Mouse (Mus musculus): ENCODE measurements around the gene Zfp607b. TPM values are rescaled to one million over a fixed set of nuclear protein-coding genes. Genes with fewer than 3 reads are reported as not detected.

Zfp607b gene
- polyA plus RNA-seq, 1 experiment = 1.6 TPM

GRCm38 (mm10) chr7:27735457-27735856 is 46.3 kb downstream of the Zfp607b start:
- TF ChIP-seq CTCF (IDR thresholded peaks at IDR 0.05; ENCODE audit: low read depth, low read length) (no peak), EP300 (IDR thresholded peaks at IDR 0.05; ENCODE audit: insufficient read depth, low read depth, low read length) (no peak), POLR2A (IDR thresholded peaks at IDR 0.05; ENCODE audit: insufficient read depth, low read length) (no peak)
- Histone ChIP-seq H3K36me3 (ENCODE audit: control insufficient read depth, insufficient read depth, low read length, poor library complexity, severe bottlenecking) (peaks cover 12% of the 10 kb centered on the region), H3K4me3 (ENCODE audit: low read depth, low read length) (no peak overlapping the region), H3K4me1 (ENCODE audit: control insufficient read depth, insufficient read depth, low read length) (peaks cover 3% of the 10 kb centered on the region), H3K9ac (ENCODE audit: low read depth, poor library complexity, severe bottlenecking) (no peak overlapping the region), H3K27ac (ENCODE audit: insufficient read depth, low read length) (no peak overlapping the region), H3K9me3 (replicated peaks; ENCODE audit: control insufficient read depth, insufficient read depth, low read length, poor library complexity, severe bottlenecking) (no peaks in the 10 kb centered on the region), H3K27me3 (ENCODE audit: control insufficient read depth, insufficient read depth, low read length, poor library complexity, severe bottlenecking) (no peaks in the 10 kb centered on the region)

Other genes with a start within 250 kb of the Zfp607b start
- 6.0 and 7.3 TPM in 2 replicates for gene Sptbn4, start 241.7 kb upstream of the Zfp607b start, polyA plus RNA-seq (2011; ENCODE audit: insufficient read depth, insufficient read length, low read depth, missing spikeins)
- 44.1 and 44.3 TPM in 2 replicates for gene Blvrb, start 241.4 kb upstream of the Zfp607b start, polyA plus RNA-seq (2011; ENCODE audit: insufficient read depth, insufficient read length, low read depth, missing spikeins)
- 10.9 and 11.8 TPM in 2 replicates for gene Sertad3, start 215.6 kb upstream of the Zfp607b start, polyA plus RNA-seq (2011; ENCODE audit: insufficient read depth, insufficient read length, low read depth, missing spikeins)
- gene Sertad1, start 202.4 kb upstream of the Zfp607b start, polyA plus RNA-seq (2011; ENCODE audit: insufficient read depth, insufficient read length, low read depth, missing spikeins) = 8.0 and 8.9 TPM in 2 replicates
- 4.2 and 5.7 TPM in 2 replicates for gene Prx, start 190.0 kb upstream of the Zfp607b start, polyA plus RNA-seq (2011; ENCODE audit: insufficient read depth, insufficient read length, low read depth, missing spikeins)
- 1.4 and 1.5 TPM in 2 replicates for gene Hipk4, start 166.1 kb upstream of the Zfp607b start, polyA plus RNA-seq (2011; ENCODE audit: insufficient read depth, insufficient read length, low read depth, missing spikeins)
- 50.8 and 72.8 TPM in 2 replicates for gene Pld3, start 136.1 kb upstream of the Zfp607b start, polyA plus RNA-seq (2011; ENCODE audit: insufficient read depth, insufficient read length, low read depth, missing spikeins)
- gene 2310022A10Rik, start 136.1 kb upstream of the Zfp607b start, polyA plus RNA-seq (2011; ENCODE audit: insufficient read depth, insufficient read length, low read depth, missing spikeins) = 36.1 and 36.7 TPM in 2 replicates
- 38.7 and 39.8 TPM in 2 replicates for gene Akt2, start 97.8 kb upstream of the Zfp607b start, polyA plus RNA-seq (2011; ENCODE audit: insufficient read depth, insufficient read length, low read depth, missing spikeins)
- gene Ttc9b, start 35.4 kb upstream of the Zfp607b start, polyA plus RNA-seq (2011; ENCODE audit: insufficient read depth, insufficient read length, low read depth, missing spikeins) = 0.65 TPM in 1 of 2 replicates, not detected in the other
- 13.5 and 16.5 TPM in 2 replicates for gene Map3k10, start 14.7 kb upstream of the Zfp607b start, polyA plus RNA-seq (2011; ENCODE audit: insufficient read depth, insufficient read length, low read depth, missing spikeins)
- 18.5 and 24.0 TPM in 2 replicates for gene Zfp60, start 42.0 kb downstream of the Zfp607b start, polyA plus RNA-seq (2011; ENCODE audit: insufficient read depth, insufficient read length, low read depth, missing spikeins)
- 7.3 and 9.3 TPM in 2 replicates for gene Zfp626, start 117.9 kb downstream of the Zfp607b start, polyA plus RNA-seq (2011; ENCODE audit: insufficient read depth, insufficient read length, low read depth, missing spikeins)
- gene Zfp59, start 149.3 kb downstream of the Zfp607b start, polyA plus RNA-seq (2011; ENCODE audit: insufficient read depth, insufficient read length, low read depth, missing spikeins) = 7.0 and 7.7 TPM in 2 replicates
- gene Zfp607a, start 168.2 kb downstream of the Zfp607b start, polyA plus RNA-seq (2011; ENCODE audit: insufficient read depth, insufficient read length, low read depth, missing spikeins) = 1.8 and 2.0 TPM in 2 replicates
- 5.8 and 8.7 TPM in 2 replicates for gene Zfp974, start 240.1 kb downstream of the Zfp607b start, polyA plus RNA-seq (2011; ENCODE audit: insufficient read depth, insufficient read length, low read depth, missing spikeins)